Mouse (Mus musculus) ES-Bruce4 (cell line): Measurements from ENCODE around the gene Erbb4.

Experiments
- CTCF ChIP-seq: IDR thresholded peaks from one replicate; pipeline ENCODE4 v1.8.1; 2011; ENCODE audit warnings: low read depth, low read length
- EP300 ChIP-seq: IDR thresholded peaks from 2 replicates; pipeline ENCODE4 v1.6.1; 2011; ENCODE audit warnings: low read depth, low read length; ENCODE audit not compliant: insufficient read depth
- POLR2A ChIP-seq: IDR thresholded peaks from one replicate; pipeline ENCODE4 v1.8.1; 2011; ENCODE audit warnings: low read length; ENCODE audit not compliant: insufficient read depth

DNA sequence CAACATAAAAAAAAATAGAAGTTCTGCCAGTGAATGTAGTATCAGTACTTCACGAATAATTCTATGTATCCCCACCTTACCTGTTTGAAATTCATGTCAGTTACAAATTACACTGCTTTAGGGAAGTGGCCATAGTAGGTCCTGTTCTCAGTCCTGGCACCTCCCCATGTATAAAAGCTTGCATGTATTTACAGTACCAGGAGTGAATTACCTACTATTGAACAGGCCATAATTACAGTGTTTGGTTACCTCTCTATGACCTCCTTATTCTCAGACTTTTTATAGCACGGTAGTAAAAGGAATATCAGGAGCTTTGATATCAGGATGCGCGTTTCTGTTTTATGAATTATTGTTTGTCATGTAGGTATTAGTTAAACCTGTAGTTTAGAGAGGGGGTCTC, 564.9 kb downstream of the Erbb4 start:
- TF ChIP-seq EP300: no peak
- TF ChIP-seq CTCF: no peak
- TF ChIP-seq POLR2A: no peak
